Mouse (Mus musculus): ENCODE measurements at regions not wholly inside any gene's neighbourhood (a gene's known extent, or its start where the extent isn't known, plus 50 kb on each side); places are given as distances from the start of the nearest gene placed in this dataset.

GRCm38 (mm10) chr6:50929503-50929902, 275.3 kb upstream of the Npvf start:
- no peak for TF ChIP-seq CHD2 (IDR thresholded peaks at IDR 0.05; ENCODE audit: low read length)
- TF ChIP-seq POLR2A (IDR thresholded peaks at IDR 0.05; ENCODE audit: low read depth, low read length): no peak
- no peak for TF ChIP-seq MYC (IDR thresholded peaks at IDR 0.05; ENCODE audit: low read depth, low read length)
- TF ChIP-seq UBTF (IDR thresholded peaks at IDR 0.05; ENCODE audit: low read depth, low read length): no peak
- no peak for TF ChIP-seq MAX (IDR thresholded peaks at IDR 0.05; ENCODE audit: low read length)
- TF ChIP-seq MXI1 (IDR thresholded peaks at IDR 0.05; ENCODE audit: low read depth, low read length): no peak
- no peak for TF ChIP-seq CTCF (conservative IDR thresholded peaks at IDR 0.05 in 1 of 2, IDR thresholded peaks at IDR 0.05 in 1 of 2; ENCODE audit: low read depth in 2 of 2, low read length in 2 of 2)
- TF ChIP-seq MAZ (IDR thresholded peaks at IDR 0.05; ENCODE audit: low read depth, low read length): no peak
- no peak for TF ChIP-seq ZNF384 (IDR thresholded peaks at IDR 0.05; ENCODE audit: low read depth, low read length)
- no peak for TF ChIP-seq ETS1 (conservative IDR thresholded peaks at IDR 0.05; ENCODE audit: low read depth, low read length)
- TF ChIP-seq ZC3H11A (IDR thresholded peaks at IDR 0.05; ENCODE audit: low read depth, low read length): no peak
